Mouse (Mus musculus) forebrain, embryonic 11.5 days (tissue): ENCODE results near the gene Cckbr. TPM values are rescaled to one million over a fixed set of nuclear protein-coding genes. Genes with fewer than 3 reads are reported as not detected.
"Not testable (repeated sequence)": the region's sequence is repeated elsewhere in the genome, so short reads cannot be mapped to it uniquely, and the experiment has no call there.

Source experiments
- ATAC-seq: fragments of 200-750 bp; cut with Nextera tagmentation; replicated peaks from 2 replicates; pipeline ENCODE4 v1.8.0; 2017; ENCODE audit warnings: moderate TSS enrichment; ENCODE audit not compliant: low FRiP score
- DNase-seq: peaks from one replicate; pipeline ENCODE4 v3.0.0-alpha.2; 2017; ENCODE audit warnings: low spot score
- H3K27ac ChIP-seq: fragments of 300-500 bp; sonication (generic); 2 replicates; pipeline ENCODE4 v1.5.1; 2014; ENCODE audit warnings: low read depth, low read length
- H3K27me3 ChIP-seq: fragments of 300-500 bp; sonication (generic); 2 replicates; pipeline ENCODE4 v1.6.1; 2014; ENCODE audit warnings: mild to moderate bottlenecking, low read length, mixed read lengths; ENCODE audit not compliant: control insufficient read depth, insufficient read depth
- H3K36me3 ChIP-seq: fragments of 300-500 bp; sonication (generic); 2 replicates; pipeline ENCODE4 v1.6.1; 2014; ENCODE audit warnings: mild to moderate bottlenecking, low read length, moderate library complexity, mixed read lengths; ENCODE audit not compliant: control insufficient read depth, insufficient read depth
- H3K4me1 ChIP-seq: fragments of 300-500 bp; sonication (generic); replicated peaks from 2 replicates; pipeline ENCODE4 v1.6.1; 2014; ENCODE audit warnings: low read length, mixed read lengths; ENCODE audit not compliant: control insufficient read depth, insufficient read depth
- H3K4me2 ChIP-seq: fragments of 300-500 bp; sonication (generic); 2 replicates; pipeline ENCODE4 v1.6.1; 2014; ENCODE audit warnings: low read depth, mild to moderate bottlenecking, low read length, moderate library complexity, mixed read lengths; ENCODE audit not compliant: severe bottlenecking
- H3K4me3 ChIP-seq: fragments of 300-500 bp; sonication (generic); 2 replicates; pipeline ENCODE4 v1.5.1; 2014; ENCODE audit warnings: low read depth, low read length
- H3K9ac ChIP-seq: fragments of 300-500 bp; sonication (generic); 2 replicates; pipeline ENCODE4 v1.6.1; 2014; ENCODE audit warnings: low read length
- H3K9me3 ChIP-seq: fragments of 300-500 bp; sonication (generic); 2 replicates; pipeline ENCODE4 v1.6.1; 2016; ENCODE audit warnings: low read length, mixed read lengths; ENCODE audit not compliant: control insufficient read depth
- WGBS: fragments of 180-500 bp; shearing (Covaris S2); extraction: QIAGEN DNeasy Blood & Tissue Kit; methylation state at CpG from one replicate; pipeline ENCODE4 v1.1.7; 2014; 5-methylcytosine and 5-hydroxymethylcytosine counted together
- polyA plus RNA-seq: library from polyadenylated mRNA; unstranded; fragments of >200 nt; fragmentation: Nextera tagmentation; extraction: Ambion mirVana; gene quantifications from 2 replicates; pipeline ENCODE4 v1.2.1, GENCODE M21; 2014

Gene Cckbr
- polyA plus RNA-seq, 1 experiment from 2014 or later: 0.51 TPM

- no peaks in the 10 kb centered on the region for H3K27me3 ChIP-seq
- no peaks in the 10 kb centered on the region for H3K9me3 ChIP-seq
- H3K27ac ChIP-seq: no peak overlapping the region
- no peak for ATAC-seq
- no peak overlapping the region for H3K4me3 ChIP-seq
- H3K36me3 ChIP-seq: no peaks in the 10 kb centered on the region
- DNase-seq: no peak
- H3K9ac ChIP-seq: no peak overlapping the region
- no peaks in the 10 kb centered on the region for H3K4me1 ChIP-seq
- no peak overlapping the region for H3K4me2 ChIP-seq
Observed at GRCm38 (mm10) chr7:105458546-105458945, 33.0 kb downstream of the Cckbr start.

DNA sequence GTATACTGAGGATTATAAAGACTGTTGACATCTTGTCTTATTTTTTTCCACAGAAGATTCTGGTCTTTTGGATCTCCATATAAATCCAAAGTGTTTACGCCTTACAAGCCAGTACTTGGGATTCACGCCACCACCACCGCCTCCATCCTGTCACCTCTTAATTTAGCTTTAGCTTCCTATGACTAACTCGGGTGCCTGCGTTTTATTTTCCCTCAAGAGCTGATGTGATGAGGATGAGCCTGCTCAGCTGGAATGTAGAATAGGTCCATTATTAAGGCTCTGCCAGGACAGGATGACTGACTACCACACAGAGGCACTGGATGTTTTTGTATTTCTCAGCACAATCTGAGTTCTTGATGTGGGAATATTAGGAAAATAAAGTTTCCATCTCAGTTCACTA, 40.0 kb downstream of the Cckbr start:
- H3K4me2 ChIP-seq, H3K9ac ChIP-seq, H3K36me3 ChIP-seq, DNase-seq, H3K4me3 ChIP-seq, H3K9me3 ChIP-seq, H3K27ac ChIP-seq, ATAC-seq, H3K27me3 ChIP-seq, H3K4me1 ChIP-seq: not testable (repeated sequence)
- WGBS: 90% methylated on average over 5 of the region's 5 CpGs

DNA sequence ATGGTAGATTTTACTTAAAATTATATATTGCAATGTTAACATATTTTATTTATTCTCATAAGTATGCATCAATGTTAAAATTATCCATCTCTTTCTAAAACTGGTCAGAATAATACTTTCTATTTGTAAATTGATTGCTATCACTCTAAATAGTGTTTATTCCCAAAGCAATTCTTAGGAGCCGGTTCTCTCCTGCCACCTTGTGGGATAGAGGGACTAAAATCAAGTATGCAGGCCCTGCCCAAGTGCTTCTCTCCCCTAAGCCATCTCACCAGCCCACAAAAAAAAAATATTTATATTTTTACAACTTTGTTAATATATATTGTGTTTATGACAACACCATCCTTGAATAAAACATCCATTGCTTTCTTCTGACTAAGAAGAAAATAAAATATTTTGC, 47.1 kb downstream of the Cckbr start:
- H3K27me3 ChIP-seq: no peaks in the 10 kb centered on the region

GRCm38 (mm10) chr7:105474771-105475315, 49.3 kb downstream of the Cckbr start:
- no peaks in the 10 kb centered on the region for H3K27me3 ChIP-seq
- no peak overlapping the region for H3K4me3 ChIP-seq
- H3K9me3 ChIP-seq: no peaks in the 10 kb centered on the region
- H3K9ac ChIP-seq: no peak overlapping the region
- H3K4me1 ChIP-seq: no peaks in the 10 kb centered on the region
- WGBS: 78% methylated on average over 4 of the region's 4 CpGs
- no peak overlapping the region for H3K4me2 ChIP-seq
- H3K27ac ChIP-seq: no peak overlapping the region
- no peaks in the 10 kb centered on the region for H3K36me3 ChIP-seq
- no peak for ATAC-seq
- DNase-seq: no peak

More for the DNA sequence above, 47.1 kb downstream of the Cckbr start:
- Histone ChIP-seq H3K27ac (no peak overlapping the region), H3K9me3 (no peaks in the 10 kb centered on the region), H3K4me2 (no peak overlapping the region), H3K36me3 (no peaks in the 10 kb centered on the region), H3K4me3 (no peak overlapping the region), H3K9ac (no peak overlapping the region), H3K4me1 (no peaks in the 10 kb centered on the region)
- no peak for DNase-seq
- no peak for ATAC-seq
- WGBS: 65% methylated on average over 1 of the region's 1 CpGs

GRCm38 (mm10) chr7:105475396-105475949, 49.9 kb downstream of the Cckbr start:
- 82% methylated on average over 7 of the region's 7 CpGs for WGBS
- Histone ChIP-seq H3K9ac (no peak overlapping the region), H3K36me3 (no peaks in the 10 kb centered on the region), H3K27ac (no peak overlapping the region), H3K9me3 (no peaks in the 10 kb centered on the region), H3K27me3 (no peaks in the 10 kb centered on the region), H3K4me3 (no peak overlapping the region), H3K4me2 (no peak overlapping the region), H3K4me1 (0 out of 2 replicates have a peak, but pooled peaks cover 2% of the 10 kb centered on the region)
- DNase-seq: no peak
- no peak for ATAC-seq

GRCm38 (mm10) chr7:105476683-105477432, 51.3 kb downstream of the Cckbr start:
- 86% methylated on average over 10 of the region's 10 CpGs for WGBS
- no peak for DNase-seq
- no peak overlapping the region for H3K4me2 ChIP-seq

GRCm38 (mm10) chr7:105477433-105477700, 51.8 kb downstream of the Cckbr start:
- ATAC-seq (no peak), DNase-seq (no peak)
- no peak overlapping the region for H3K27ac ChIP-seq
- no peaks in the 10 kb centered on the region for H3K9me3 ChIP-seq
- H3K4me1 ChIP-seq: peaks cover 10% of the 10 kb centered on the region
- WGBS: 92% methylated on average over 1 of the region's 1 CpGs
- H3K27me3 ChIP-seq: peaks cover 4% of the 10 kb centered on the region
- H3K36me3 ChIP-seq: no peaks in the 10 kb centered on the region
- H3K9ac ChIP-seq: no peak overlapping the region
- no peak overlapping the region for H3K4me2 ChIP-seq
- no peak overlapping the region for H3K4me3 ChIP-seq

More at GRCm38 (mm10) chr7:105476683-105477432, 51.3 kb downstream of the Cckbr start:
- no peaks in the 10 kb centered on the region for H3K36me3 ChIP-seq
- H3K9me3 ChIP-seq: no peaks in the 10 kb centered on the region
- peaks cover 4% of the 10 kb centered on the region for H3K27me3 ChIP-seq
- H3K9ac ChIP-seq: no peak overlapping the region
- no peak overlapping the region for H3K4me3 ChIP-seq
- H3K27ac ChIP-seq: no peak overlapping the region
- peaks cover 8% of the 10 kb centered on the region for H3K4me1 ChIP-seq
- no peak for ATAC-seq

DNA sequence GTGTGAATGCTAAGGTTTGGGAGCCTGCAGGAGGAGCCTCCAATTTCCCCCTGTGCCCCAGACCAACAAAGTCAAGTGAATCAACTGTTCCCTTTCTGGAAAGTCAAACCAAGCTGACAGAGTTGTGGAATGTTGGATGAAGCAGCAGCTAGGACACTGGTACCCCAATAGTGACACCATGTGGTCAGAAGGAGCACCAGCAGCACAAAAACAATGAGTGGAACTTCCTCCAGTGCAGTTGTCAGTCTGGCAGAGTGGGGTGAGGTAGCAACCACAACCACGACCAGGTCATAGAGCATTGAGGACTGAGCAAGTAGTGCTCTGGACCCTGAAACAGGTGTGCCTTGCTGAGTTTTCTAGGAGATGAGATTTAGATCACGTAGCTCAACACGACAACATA, 52.3 kb downstream of the Cckbr start:
- DNase-seq: peak; percentile 54
- Histone ChIP-seq H3K4me2 (no peak overlapping the region), H3K27me3 (peaks cover 4% of the 10 kb centered on the region), H3K4me1 (peaks cover 10% of the 10 kb centered on the region), H3K9ac (no peak overlapping the region), H3K36me3 (no peaks in the 10 kb centered on the region), H3K4me3 (no peak overlapping the region), H3K27ac (no peak overlapping the region), H3K9me3 (no peaks in the 10 kb centered on the region)
- 65% methylated on average over 3 of the region's 3 CpGs for WGBS
- peak; percentile 9; the same call in 1 of the 2 replicates for ATAC-seq

GRCm38 (mm10) chr7:105478344-105478743, 52.8 kb downstream of the Cckbr start:
- 78% methylated on average over 8 of the region's 8 CpGs for WGBS
- H3K4me1 ChIP-seq: peaks cover 10% of the 10 kb centered on the region
- ATAC-seq (no peak), DNase-seq (no peak)
- no peaks in the 10 kb centered on the region for H3K36me3 ChIP-seq
- no peaks in the 10 kb centered on the region for H3K9me3 ChIP-seq
- no peak overlapping the region for H3K27ac ChIP-seq
- no peak overlapping the region for H3K4me2 ChIP-seq
- H3K9ac ChIP-seq: no peak overlapping the region
- peaks cover 4% of the 10 kb centered on the region for H3K27me3 ChIP-seq
- H3K4me3 ChIP-seq: no peak overlapping the region
